Mouse (Mus musculus) layer of hippocampus, postnatal 36 days (tissue): ENCODE measurements at regions not wholly inside any gene's neighbourhood (a gene's known extent, or its start where the extent isn't known, plus 50 kb on each side); places are given as distances from the start of the nearest gene placed in this dataset.

Experiments
- DNase-seq, 2 experiments: peaks; one replicate each; pipeline ENCODE4 v3.0.0; 2022

DNA sequence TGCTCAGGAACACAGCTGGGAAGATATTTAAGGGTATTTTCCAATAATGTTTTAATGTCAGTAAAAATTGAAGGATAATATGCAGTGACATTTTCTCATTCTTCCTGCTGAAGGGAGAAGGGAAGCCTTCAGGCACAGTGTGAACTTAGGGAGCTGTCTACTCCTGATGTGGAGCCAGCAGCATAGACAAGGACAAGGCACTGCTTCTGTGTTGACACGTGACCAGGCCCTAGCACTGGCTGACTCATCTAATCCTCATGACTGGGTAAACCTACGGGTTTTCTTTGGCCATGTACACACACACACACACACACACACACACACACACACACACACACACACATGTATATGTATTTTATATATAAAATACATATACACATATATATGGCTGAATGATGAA is 74.8 kb upstream of the Gm6657 start:
- DNase-seq, result no peak

DNA sequence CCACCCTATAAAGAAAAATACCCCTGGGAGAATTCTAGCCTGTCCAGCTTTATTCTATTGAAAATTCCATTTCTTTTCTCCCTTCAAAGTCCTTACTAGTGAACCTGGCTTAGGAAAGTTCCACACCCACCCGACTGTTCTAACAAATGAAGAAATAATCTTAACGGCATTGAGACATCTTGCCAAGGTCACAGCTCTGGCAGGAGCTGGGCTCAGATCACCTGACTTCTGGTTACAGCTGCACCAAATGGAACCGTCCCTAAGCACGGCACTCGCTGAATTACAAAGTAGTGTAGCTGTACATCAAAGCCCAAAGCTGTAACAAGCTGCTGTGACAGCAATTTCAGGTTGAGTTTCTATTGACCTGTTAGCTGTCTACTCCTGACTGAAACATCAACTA is 74.2 kb upstream of the Gm6657 start:
- no peak for DNase-seq

DNA sequence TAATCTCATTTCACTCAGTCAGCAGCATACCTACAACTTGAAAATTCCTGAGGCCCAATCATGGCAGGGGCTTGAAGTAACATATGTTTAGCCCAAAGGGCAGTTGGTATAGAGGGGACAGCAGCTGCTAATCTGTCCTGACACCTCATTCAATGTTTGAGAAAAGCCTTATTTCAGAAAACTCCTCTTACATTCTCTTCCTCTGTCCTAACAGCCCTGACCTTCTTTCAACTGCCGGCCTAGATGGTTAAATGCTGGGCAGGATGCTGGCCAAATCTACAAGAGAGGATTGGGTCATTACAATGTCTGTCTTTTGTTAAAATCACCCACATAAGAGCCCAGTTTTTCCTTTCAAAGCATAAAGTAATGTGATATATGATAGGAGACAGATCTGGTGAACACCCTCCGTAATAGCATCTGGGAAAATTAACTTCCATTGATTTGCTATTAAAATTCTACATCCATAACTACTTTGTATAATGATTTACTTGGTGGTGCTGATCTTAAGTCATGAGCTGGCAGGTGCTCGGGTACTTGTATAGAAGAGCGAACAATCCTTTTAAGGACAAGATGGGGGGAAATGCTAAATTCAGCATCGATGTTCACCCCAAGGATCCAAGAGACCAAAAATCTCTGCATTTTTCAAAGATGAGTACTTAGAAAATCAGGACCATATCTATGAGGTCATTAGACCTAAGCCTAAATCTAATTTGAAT is 64.8 kb upstream of the Gm6657 start:
- DNase-seq, result no peak

DNA sequence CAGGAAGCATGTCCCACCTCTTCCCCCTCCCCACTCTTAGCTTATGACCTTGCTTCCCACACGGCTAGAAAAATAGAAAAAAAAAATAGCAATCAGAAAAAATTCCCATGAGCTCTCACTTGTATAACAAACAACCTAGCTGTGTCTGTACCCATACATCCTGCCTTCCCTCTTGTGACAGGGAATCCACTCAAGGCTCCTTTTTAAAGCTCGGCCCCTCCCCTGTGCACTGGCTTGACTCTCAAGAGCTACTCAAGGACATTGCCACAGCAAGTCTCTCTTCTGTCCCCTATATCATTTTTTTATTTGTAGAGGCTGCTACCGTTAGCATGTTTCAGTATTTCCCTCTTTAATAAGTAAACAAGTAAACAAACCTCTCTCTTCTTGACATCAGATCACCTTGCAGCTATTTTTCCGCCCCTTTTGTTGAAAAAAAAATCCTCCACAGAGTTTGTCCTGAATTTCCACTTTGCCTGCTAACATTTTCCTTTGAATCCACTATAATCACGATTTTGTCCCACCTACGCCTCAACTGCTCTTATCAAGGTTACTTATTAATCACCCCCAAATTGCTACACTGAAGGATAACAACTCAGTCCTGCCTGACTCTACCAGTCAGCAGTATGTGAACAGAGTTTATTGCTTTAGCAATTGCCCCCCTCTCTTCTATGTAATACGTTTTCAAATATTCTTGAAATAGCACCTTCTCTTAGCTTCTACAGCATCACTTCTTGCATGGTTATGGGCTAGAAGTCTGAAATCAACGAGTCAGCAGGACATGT is 61.8 kb upstream of the Gm6657 start:
- DNase-seq, result no peak

DNA sequence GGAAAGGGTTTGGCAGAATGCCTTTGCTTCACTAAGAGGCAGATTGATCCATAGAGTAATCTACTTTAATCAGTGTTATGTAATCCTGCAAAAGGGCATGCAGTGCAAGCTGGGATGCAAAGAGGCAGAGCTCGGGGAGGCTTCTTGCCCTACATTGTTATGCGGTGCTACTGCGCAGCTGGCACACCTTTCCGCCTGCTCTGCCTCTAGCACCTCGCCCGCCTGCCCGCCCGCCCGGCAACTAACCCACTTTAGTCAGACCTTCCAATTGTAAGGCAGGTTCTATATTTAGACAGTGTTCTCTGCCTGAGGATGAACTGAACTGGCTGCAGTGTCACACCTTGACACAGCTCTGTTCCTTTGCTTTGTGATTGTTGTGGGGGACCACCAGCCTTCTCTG is 60.7 kb upstream of the Gm6657 start:
- DNase-seq, result no peak

DNA sequence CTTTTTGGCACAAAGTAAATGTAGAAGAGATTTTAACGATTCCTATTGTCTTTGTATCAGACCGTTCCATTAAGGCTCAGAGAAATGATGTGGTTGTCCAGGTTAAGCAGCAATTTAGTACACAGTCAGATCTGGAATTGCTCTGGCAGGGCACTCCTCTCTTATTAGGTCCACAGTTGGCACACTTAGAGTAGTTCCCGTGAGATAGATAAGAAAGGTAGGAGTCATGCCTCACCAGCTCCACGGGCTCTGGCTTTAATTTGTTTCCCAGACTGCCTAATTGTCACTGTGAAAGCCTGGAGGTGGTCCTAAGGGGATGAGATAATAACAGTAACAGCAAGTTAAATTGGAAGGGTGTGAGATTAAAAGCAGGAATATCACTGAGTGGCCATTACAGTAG is 60.1 kb upstream of the Gm6657 start:
- DNase-seq, result no peak

DNA sequence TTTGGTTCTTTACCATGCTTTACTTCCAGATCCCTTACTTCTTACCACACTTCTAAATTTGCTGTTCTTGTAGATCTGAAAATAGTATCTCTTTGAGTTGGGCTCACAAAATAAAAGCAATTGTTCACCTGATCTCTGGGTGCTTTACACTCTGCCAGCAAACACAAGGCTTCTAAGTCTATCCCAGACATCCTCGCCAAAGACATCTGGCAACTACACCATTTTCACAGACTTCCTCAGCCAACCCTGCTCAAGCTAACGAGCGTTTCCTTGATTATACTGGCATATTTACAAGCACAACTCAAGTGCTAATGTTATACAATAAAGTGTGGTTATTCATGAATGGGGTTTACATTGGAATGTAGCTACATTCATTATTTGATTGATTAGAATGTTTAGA is 56.8 kb upstream of the Gm6657 start:
- DNase-seq, result no peak

DNA sequence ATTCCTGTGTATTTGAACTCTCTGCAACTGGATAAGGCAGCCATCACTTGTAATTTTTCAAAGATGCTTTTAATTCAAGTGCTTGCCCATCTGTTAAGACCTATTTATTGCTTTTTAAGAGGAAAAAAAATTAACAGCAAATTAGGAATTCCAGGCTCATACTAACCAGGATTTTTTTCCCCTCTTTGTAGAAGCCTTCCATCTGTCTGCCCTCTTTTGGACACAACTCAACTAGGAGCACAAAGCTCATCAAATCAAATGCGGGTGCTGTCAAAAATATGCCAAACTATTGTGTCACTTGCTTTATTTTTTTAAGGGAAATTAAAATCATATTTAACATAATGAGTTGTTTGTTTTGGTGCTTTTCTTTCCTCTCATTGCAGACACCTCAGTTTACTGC is 55.6 kb upstream of the Gm6657 start:
- peak in 1 of 2 experiments; percentile 9 for DNase-seq
